Mouse (Mus musculus) cerebellum, adult (tissue): ENCODE results near the gene Jmjd1c.
A peak's percentile ranks its signal among the peaks of the same experiment; 100 is the strongest.
"Not testable (repeated sequence)": the region's sequence is repeated elsewhere in the genome, so short reads cannot be mapped to it uniquely, and the experiment has no call there.

Source experiments
- ATAC-seq: cut with Nextera tagmentation; 2 replicates; pipeline ENCODE4 v1.9.2; 2017; ENCODE audit warnings: mild to moderate bottlenecking, moderate library complexity, mixed read lengths; ENCODE audit not compliant: insufficient number of reproducible peaks, low FRiP score, low TSS enrichment

The Jmjd1c gene

GRCm38 (mm10) chr10:67099183-67099929 lies 3.4 kb downstream of the Jmjd1c start:
- ATAC-seq, result no peak

DNA sequence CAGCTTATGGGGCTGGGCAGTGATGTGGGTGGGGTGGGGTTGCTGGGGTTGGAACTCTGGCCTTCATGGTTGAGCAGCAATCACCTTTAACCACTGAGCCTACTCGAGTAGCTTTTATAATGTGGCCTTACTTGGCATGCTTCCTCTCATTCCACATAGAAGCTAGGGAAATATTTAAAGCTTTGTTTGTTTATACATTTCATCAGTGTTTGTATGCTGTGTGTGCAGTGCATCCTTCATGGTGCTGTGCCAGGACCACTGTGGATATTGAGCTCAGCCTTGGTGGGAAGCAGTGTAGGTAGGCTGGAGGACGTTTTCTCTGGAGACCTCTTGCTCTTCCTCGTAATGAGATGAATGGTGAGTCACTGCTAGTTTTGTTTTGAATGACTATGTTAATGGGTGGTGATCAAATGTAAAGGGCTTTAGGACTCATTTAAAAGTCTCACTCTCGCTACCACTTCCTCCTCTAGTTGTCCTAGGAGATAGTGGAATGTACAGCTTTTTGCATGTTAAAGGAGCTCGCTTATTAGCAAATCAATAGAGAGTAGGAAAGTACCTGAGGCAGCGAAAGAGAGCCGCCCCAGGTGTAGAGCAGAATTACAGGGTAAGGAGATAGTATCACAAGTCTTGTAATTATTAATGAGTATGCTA lies 4.2 kb downstream of the Jmjd1c start:
- no peak for ATAC-seq

DNA sequence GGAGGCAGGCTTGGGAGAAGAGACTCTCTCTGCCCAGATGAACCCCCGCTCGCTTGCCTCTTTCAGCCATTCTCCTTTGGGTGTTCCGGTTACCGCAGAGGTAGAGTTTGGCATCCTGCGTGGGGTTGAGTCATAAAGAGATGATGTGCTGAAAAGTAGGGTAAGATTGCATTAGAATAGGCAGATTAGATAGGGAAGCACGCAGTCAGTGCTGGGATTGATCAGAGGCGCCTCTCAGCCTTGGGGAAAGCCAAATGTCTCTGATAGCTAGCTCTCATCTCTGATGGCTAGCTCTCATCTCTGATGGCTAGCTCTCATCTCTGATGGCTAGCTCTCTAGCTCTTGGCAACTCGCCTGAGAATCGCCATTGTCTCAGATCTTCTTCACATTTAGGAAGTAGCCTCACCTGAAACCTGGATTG lies 4.9 kb downstream of the Jmjd1c start:
- ATAC-seq, result no peak

DNA sequence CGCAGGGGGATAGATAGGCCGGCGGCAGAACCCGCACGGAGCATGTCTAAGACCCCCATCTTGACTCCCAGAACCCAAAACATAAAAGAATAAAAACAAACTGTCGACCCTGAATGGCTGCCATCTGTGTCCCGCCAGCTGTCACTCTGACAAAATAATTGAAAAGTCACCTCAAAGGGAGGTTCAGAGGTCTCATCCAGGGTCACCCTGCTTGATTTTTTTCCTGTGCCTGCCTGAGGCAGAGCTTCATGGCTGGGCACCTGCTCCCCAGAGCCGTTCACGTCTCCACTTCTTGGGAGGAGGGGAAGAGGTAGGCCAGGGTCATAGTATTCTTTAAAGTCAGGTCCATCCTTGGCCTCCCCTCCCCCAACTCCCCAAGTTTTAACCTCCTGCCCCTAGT lies 8.6 kb downstream of the Jmjd1c start:
- no peak for ATAC-seq

DNA sequence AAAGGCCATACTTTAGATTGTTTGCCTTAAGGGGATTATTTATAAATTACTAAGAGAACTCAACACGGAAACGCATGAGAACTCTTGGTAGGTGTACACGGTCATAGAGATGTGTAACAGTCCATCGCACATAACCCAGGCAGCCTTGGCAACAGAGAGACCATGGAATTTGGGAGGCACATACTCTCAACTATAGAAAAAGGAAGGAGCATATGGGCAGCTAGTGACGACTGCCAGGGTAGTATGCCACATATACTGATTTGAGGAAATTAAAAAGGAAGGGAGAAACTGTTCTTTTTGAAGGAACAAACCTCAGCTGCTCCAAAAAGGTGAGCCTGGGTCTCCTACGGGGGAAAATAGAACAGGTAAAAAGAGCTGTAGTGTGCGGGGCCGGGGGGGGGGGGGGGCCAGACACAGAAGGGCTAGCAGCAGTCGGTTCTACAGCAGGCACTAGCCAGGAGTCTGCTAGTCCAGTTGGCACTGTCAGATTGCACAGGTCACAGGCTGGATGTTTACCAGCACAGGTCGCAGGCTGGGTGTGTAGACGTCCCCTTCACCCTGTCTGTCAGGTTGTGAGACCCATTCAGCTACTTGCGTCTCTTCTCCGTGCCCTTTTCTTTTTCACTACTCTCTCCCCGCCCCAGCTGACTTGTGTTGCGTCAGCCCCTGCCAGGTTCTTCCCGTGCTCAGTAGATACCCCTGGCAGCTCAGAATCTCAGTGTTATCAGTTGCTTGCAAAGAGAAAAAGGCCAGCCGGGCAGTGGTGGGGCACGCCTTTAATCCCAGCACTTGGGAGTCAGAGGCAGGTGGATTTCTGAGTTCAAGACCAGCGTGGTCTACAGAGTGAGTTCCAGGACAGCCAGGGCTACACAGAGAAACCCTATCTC lies 9.6 kb downstream of the Jmjd1c start:
- ATAC-seq, result peak; percentile 77

- ATAC-seq, result no peak
Observed at GRCm38 (mm10) chr10:67106400-67106799, 10.5 kb downstream of the Jmjd1c start.

GRCm38 (mm10) chr10:67107017-67107761 lies 11.3 kb downstream of the Jmjd1c start:
- no peak for ATAC-seq

DNA sequence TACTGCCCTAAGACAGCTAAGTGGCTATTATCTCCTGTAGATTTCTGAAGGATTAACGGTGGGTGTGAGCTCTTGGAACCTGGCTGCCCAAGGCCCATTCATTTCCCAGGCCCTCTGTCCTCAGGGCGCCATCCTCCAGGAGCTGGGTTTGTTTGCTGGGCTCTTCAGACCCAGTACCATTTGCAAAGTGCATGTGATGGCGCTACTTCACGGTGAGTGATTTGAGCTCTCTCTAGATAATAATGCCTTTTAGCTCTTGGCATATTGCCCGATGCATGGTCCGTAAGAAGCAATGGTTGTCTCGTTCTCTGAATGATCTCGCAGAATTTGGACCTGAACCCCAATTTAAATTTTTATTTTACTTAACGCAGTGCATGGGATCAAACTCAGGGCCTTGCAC lies 12.2 kb downstream of the Jmjd1c start:
- ATAC-seq, result no peak

DNA sequence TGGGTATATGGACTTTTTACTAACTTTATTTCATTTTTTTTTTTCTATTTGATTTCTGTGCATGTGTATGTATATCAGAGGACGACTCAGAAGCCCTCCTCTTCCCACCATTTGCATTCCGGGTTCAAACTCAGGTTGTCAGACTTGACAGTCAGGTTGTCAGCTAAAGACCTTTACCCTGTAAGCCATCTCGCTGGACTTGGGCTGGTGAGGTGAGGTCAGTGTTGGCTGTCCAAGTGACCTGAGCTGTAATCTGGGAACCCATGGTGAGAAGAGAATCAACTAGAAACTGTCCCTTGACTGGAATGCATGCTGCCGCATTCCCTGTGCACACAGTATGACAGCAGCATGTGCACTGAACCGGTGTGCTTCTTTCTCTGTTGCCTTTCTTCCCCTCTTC lies 13.7 kb downstream of the Jmjd1c start:
- ATAC-seq, result no peak

DNA sequence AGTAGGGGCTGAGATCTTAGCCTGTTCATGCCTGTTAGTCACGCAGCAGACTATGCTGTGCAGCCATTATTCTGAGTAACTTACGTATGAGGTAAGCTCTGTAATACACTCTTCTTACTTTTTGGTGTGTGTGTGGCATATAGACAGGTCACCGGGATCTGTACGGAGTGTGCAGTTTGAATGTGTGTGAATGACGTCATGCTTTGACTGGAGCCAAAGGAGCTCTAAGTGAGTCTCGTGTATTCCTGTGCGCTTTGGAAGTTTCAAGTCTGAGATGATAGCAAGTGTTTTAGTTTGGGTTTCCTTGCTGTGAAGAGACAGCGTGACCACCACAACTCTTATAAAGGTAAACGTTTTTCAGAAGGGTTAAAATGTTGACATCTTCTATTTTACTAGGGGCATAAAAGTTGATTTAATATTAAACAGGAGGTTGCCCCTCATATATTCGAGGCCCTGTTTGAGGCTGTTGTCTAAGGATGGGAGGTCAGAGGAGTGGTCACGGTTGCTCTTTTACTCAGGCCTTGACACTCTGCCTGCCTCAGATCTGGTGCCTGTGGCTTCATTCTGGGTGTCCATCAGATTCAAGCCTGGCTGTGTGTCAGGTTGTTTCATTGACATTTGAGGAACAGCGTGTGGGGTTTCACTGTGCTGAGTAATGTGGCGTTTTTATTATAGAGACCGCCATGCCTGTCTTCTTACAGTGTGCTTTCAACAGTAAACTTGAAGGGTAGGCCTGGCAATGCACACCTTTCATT lies 15.3 kb downstream of the Jmjd1c start:
- no peak for ATAC-seq

DNA sequence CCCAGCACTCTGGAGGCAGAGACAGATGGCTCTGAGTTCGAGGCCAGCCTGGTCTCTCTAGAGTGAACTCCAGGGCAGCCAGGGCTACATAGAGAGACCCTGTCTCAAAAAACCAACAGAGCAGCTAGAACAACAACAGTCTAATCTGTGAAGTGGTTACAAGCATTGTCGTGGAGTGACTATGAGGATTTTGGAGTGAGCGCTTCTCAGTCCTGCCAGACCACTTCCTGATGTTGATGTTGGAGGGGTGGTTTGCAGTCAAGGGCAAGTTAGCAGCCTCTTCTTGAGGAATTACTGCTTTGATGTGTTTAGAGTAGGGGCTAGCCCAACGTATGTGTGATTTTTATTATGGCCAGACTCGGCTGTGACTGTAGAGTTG lies 15.9 kb downstream of the Jmjd1c start:
- ATAC-seq, result no peak

- ATAC-seq, result not testable (repeated sequence)
Observed at GRCm38 (mm10) chr10:67112967-67113366, 17.0 kb downstream of the Jmjd1c start.

DNA sequence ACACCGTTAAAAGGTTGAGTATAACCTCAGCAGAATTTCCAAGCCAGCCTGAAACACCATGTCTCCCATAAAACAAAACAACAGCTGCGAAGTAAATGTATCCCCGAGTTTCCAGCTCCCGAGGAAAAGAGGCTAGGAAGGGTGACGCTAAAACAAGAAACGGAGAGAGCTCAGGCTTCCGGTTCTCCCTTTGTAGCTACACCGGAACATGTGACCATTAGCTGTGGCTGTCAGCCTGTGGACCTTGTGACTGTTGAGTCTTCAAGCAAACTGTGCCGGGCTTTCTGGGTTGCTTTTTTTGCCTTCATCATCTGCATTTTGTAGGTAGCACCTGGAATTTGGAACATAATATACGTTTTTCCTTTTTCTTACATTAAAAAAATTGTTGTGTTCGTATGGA lies 17.9 kb downstream of the Jmjd1c start:
- no peak for ATAC-seq

DNA sequence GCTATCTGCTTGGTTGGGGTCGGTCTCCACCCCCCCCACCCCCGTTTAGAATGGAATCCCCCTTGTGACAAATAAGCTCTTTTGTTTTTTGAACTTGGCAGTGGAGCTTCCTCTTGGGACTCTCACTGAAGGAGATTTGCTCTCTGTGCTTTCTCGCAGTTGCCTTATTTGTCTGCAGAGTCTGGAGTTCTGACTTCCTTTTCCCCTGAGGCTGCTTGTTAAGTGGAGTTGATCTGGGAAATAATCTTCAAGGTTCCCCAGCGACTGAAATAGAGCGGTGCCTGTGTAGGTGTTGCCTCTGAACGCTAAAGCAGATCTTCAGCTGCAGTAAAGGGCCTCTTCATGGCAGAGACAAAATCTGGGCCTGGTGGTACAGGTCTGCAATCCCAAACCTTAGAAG lies 19.2 kb downstream of the Jmjd1c start:
- ATAC-seq, result no peak

DNA sequence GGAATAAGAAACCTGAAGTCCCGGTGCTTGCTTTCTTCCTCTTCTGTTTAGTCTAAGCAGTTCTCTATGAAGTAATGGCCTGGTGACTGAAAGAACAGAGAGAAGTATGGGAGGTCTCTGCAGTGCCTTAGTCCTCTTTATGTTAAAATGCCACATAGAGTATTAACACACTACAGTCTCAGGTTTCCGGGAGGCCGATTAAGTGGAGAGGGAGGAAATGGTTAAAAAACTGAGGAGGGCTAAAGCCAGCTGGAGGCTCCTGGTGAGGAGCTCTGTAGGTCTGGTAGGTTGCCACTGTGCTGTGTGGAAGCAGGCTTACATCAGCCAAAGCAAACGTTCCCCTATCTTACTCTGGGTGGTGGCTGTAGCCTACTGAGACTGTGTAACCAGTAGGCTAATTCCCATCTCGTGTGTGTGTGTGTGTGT lies 19.8 kb downstream of the Jmjd1c start:
- 0 out of 2 replicates have a peak, but pooled peaks have one; percentile 36 for ATAC-seq

- ATAC-seq, result peak; percentile 74
Observed at GRCm38 (mm10) chr10:67116251-67116650, 20.3 kb downstream of the Jmjd1c start.

DNA sequence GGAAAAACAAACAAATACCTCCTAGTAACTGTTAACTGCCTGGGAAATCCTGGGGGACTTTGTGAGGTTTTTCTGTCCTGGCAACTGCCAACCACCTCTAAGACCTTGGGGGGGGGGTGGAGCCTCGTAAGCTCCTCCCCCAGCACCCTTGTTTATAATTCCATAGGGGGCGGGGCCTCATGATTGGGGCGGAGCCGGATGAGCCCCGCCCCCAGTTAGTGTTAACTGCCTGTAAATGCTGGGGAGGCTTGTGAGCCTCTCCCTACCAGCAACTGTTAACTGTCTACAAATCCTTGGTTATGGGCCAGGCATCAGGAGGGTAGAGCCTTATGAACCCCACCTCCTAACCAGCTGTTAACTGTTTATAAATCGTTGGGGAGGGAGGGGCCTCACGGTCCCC lies 23.4 kb downstream of the Jmjd1c start:
- ATAC-seq, result no peak

DNA sequence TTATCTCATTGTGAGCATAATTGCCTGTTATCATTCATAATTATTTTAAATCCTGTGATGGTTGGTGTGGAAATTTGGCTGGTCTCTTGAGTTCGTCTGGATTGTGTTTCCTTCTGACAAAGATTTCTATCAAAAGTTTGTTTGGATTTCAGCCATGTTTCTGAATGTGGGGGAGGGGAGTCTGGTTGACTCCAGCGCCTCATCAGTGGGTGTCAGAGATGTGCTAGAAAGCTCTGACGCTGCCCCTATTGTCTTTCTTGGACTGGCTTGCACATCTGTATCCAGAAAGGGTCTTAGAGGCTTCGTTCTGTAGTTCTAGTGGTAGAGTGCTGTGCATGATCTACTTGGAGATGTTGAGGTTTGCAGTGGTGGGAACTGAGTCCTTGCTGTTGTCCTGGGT lies 24.3 kb downstream of the Jmjd1c start:
- no peak for ATAC-seq

DNA sequence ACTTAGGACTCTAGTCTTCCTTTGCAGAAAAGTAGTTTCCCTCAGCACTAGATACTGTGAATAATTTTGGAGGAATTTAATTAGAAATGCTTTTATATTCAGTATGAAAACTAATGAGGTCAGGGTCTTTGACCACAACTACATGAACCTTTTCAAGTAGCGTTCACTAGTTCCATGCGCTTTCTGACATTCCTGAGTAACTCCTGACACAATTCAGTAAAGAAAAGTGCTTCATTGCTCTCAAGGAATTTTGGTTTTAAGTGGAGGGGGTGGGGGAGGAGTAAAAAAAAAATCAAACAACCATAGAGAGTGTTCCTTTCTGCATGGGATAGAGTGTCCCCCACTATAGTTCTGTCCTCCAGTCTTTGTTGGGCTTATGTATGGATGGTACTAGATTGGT lies 24.7 kb downstream of the Jmjd1c start:
- no peak for ATAC-seq

DNA sequence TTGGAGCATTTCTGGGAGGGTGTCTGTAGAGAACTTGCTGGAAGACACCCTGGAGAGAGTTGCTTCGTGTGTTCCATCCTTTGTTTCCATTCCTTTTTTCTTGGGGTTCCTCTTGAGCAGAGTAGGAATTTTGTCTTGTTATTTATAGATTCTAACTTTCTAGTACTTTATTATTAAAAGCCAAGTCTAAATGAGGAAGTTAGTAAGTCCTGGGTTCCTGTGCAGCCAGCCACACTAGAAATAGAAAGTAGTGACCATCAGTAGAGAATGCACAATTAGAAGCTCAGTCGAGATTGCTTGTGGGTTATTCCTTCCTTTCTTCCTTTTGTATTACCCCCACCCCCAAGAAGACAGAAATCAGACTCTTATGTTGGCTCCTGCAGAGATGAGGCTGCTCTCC lies 27.8 kb downstream of the Jmjd1c start:
- ATAC-seq, result no peak
